Mouse (Mus musculus): ENCODE data around the gene Mcoln3.

GRCm38 (mm10) chr3:146156811-146157210, 39.6 kb downstream of the Mcoln3 start:
- TF ChIP-seq TAL1 (IDR thresholded peaks at IDR 0.05; ENCODE audit: low read length) (no peak), GATA1 (IDR thresholded peaks at IDR 0.05; ENCODE audit: low read length) (no peak)
